Mouse (Mus musculus) hindbrain, embryonic 11.5 days (tissue): ENCODE measurements at regions not wholly inside any gene's neighbourhood (a gene's known extent, or its start where the extent isn't known, plus 50 kb on each side); places are given as distances from the start of the nearest gene placed in this dataset.

ENCODE experiments used
- ATAC-seq: fragments of 200-750 bp; cut with Nextera tagmentation; 2 replicates; pipeline ENCODE4 v1.8.0; 2017; ENCODE audit warnings: mild to moderate bottlenecking, moderate TSS enrichment, moderate library complexity; ENCODE audit not compliant: low FRiP score
- DNase-seq: peaks from one replicate; pipeline ENCODE4 v3.0.0-alpha.2; 2015; ENCODE audit warnings: low spot score
- H3K27ac ChIP-seq: fragments of 300-500 bp; sonication (generic); 2 replicates; pipeline ENCODE4 v1.5.1; 2014; ENCODE audit warnings: mild to moderate bottlenecking, low read depth, low read length
- H3K27me3 ChIP-seq: fragments of 300-500 bp; sonication (generic); 2 replicates; pipeline ENCODE4 v1.6.1; 2014; ENCODE audit warnings: mild to moderate bottlenecking, low read length, moderate library complexity, mixed read lengths; ENCODE audit not compliant: control insufficient read depth, insufficient read depth
- H3K36me3 ChIP-seq: fragments of 300-500 bp; sonication (generic); 2 replicates; pipeline ENCODE4 v1.6.1; 2014; ENCODE audit warnings: mild to moderate bottlenecking, low read length, moderate library complexity, mixed read lengths; ENCODE audit not compliant: control insufficient read depth, insufficient read depth
- H3K4me1 ChIP-seq: fragments of 300-500 bp; sonication (generic); replicated peaks from 2 replicates; pipeline ENCODE4 v1.6.1; 2014; ENCODE audit warnings: low read length, mixed read lengths; ENCODE audit not compliant: control insufficient read depth, insufficient read depth
- H3K4me2 ChIP-seq: fragments of 300-500 bp; sonication (generic); replicated peaks from 2 replicates; pipeline ENCODE4 v1.6.1; 2014; ENCODE audit warnings: mild to moderate bottlenecking, low read depth, low read length
- H3K4me3 ChIP-seq: fragments of 300-500 bp; sonication (generic); 2 replicates; pipeline ENCODE4 v1.5.1; 2014; ENCODE audit warnings: low read depth, low read length
- H3K9ac ChIP-seq: fragments of 300-500 bp; sonication (generic); 2 replicates; pipeline ENCODE4 v1.6.1; 2014; ENCODE audit warnings: low read depth, low read length
- H3K9me3 ChIP-seq: fragments of 300-500 bp; sonication (generic); 2 replicates; pipeline ENCODE4 v1.6.1; 2016; ENCODE audit warnings: low read length; ENCODE audit not compliant: control insufficient read depth
- WGBS: fragments of 180-500 bp; shearing (Covaris S2); extraction: QIAGEN DNeasy Blood & Tissue Kit; methylation state at CpG from one replicate; pipeline ENCODE4 v1.1.7; 2014; 5-methylcytosine and 5-hydroxymethylcytosine counted together

GRCm38 (mm10) chr1:167936726-167937125 lies 247.7 kb downstream of the Lmx1a start:
- Histone ChIP-seq H3K27ac (no peak overlapping the region), H3K9ac (no peak overlapping the region), H3K27me3 (no peaks in the 10 kb centered on the region), H3K4me2 (no peak overlapping the region), H3K9me3 (no peaks in the 10 kb centered on the region), H3K36me3 (no peaks in the 10 kb centered on the region), H3K4me3 (no peak overlapping the region), H3K4me1 (no peaks in the 10 kb centered on the region)
- WGBS, result 86% methylated on average over 4 of the region's 4 CpGs
- no peak for ATAC-seq
- no peak for DNase-seq

DNA sequence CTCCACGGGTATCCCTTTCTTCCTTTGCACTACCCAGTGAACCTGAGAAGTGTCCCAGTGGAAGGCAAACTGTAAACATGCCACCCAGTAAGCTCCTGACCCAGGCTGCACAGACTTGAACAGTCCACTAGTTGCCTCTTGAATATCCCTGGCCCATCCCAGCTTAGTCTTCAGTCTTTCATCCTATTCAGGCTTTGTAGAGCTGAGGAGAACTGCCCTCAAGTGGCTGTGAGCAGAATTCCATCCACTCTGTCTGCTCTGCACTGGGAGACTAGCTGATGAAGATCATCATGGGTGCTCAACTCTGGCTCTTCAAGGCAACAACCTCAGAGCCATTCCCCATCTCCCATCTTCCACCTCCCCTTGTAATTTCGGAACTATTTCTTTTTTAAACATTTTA lies 249.1 kb downstream of the Lmx1a start:
- H3K9ac ChIP-seq, result no peak overlapping the region
- no peak overlapping the region for H3K4me3 ChIP-seq
- H3K4me2 ChIP-seq, result no peak overlapping the region
- WGBS, result 81% methylated on average over 2 of the region's 2 CpGs
- DNase-seq (no peak), ATAC-seq (no peak)
- H3K9me3 ChIP-seq, result no peaks in the 10 kb centered on the region
- H3K27me3 ChIP-seq, result no peaks in the 10 kb centered on the region
- no peaks in the 10 kb centered on the region for H3K36me3 ChIP-seq
- no peaks in the 10 kb centered on the region for H3K4me1 ChIP-seq
- H3K27ac ChIP-seq, result no peak overlapping the region

- WGBS, result 56% methylated on average over 8 of the region's 8 CpGs
- Histone ChIP-seq H3K4me2 (no peak overlapping the region), H3K27me3 (no peaks in the 10 kb centered on the region), H3K27ac (no peak overlapping the region), H3K9me3 (no peaks in the 10 kb centered on the region), H3K4me3 (no peak overlapping the region), H3K4me1 (no peaks in the 10 kb centered on the region), H3K36me3 (no peaks in the 10 kb centered on the region), H3K9ac (no peak overlapping the region)
- DNase-seq (peak; percentile 72), ATAC-seq (no peak)
Observed at GRCm38 (mm10) chr1:167942037-167942470, 253.0 kb downstream of the Lmx1a start.

GRCm38 (mm10) chr1:167943121-167943520 lies 254.1 kb downstream of the Lmx1a start:
- WGBS, result 83% methylated on average over 8 of the region's 8 CpGs

DNA sequence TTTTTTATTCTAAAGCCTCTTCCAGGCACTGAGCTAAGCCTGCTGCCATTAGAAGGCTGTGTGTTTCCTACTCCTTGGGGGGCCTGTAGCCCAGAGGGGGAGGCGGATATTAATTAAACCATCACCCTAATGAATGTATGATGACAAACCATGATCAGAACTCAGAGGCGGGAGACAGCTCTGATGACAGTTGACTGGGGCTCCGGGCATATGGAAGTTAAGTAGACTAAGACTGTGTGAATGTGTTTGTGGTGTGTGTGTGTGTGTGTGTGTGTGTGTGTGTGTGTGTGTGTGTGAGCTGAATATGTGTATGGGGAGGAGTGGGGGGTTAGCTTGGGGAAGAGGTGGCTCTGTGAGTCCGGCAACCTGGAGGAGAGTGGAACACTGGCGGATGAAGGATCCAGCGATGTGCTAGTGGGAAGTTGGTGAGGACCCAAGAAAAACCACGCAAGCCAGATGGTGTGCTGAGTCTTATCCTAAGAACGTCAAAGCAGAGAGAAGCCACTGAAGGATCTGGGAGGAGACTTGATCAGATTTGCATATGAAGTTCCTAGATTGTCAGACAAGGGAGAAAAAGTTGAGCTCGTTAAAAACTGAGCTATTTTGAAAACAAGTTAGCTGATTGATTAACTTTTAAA lies 256.7 kb downstream of the Lmx1a start:
- ATAC-seq (no peak), DNase-seq (no peak)
- WGBS, result 72% methylated on average over 9 of the region's 9 CpGs
- H3K4me1 ChIP-seq, result no peaks in the 10 kb centered on the region
- H3K27me3 ChIP-seq, result no peaks in the 10 kb centered on the region
- H3K36me3 ChIP-seq, result no peaks in the 10 kb centered on the region
- H3K27ac ChIP-seq, result no peak overlapping the region
- no peak overlapping the region for H3K9ac ChIP-seq
- H3K4me2 ChIP-seq, result no peak overlapping the region
- no peaks in the 10 kb centered on the region for H3K9me3 ChIP-seq
- no peak overlapping the region for H3K4me3 ChIP-seq

More at GRCm38 (mm10) chr1:167943121-167943520, 254.1 kb downstream of the Lmx1a start:
- H3K27ac ChIP-seq, result no peak overlapping the region
- H3K27me3 ChIP-seq, result no peaks in the 10 kb centered on the region
- H3K36me3 ChIP-seq, result no peaks in the 10 kb centered on the region
- no peak overlapping the region for H3K9ac ChIP-seq
- no peak overlapping the region for H3K4me3 ChIP-seq
- no peaks in the 10 kb centered on the region for H3K9me3 ChIP-seq
- ATAC-seq, result no peak
- H3K4me2 ChIP-seq, result no peak overlapping the region
- DNase-seq, result no peak
- no peaks in the 10 kb centered on the region for H3K4me1 ChIP-seq

GRCm38 (mm10) chr1:167947866-167948265 lies 258.8 kb downstream of the Lmx1a start:
- Histone ChIP-seq H3K4me3 (no peak overlapping the region), H3K4me2 (no peak overlapping the region), H3K9ac (no peak overlapping the region), H3K36me3 (no peaks in the 10 kb centered on the region), H3K27ac (no peak overlapping the region), H3K4me1 (no peaks in the 10 kb centered on the region), H3K27me3 (no peaks in the 10 kb centered on the region), H3K9me3 (no peaks in the 10 kb centered on the region)
- 78% methylated on average over 7 of the region's 7 CpGs for WGBS
- DNase-seq (no peak), ATAC-seq (no peak)

DNA sequence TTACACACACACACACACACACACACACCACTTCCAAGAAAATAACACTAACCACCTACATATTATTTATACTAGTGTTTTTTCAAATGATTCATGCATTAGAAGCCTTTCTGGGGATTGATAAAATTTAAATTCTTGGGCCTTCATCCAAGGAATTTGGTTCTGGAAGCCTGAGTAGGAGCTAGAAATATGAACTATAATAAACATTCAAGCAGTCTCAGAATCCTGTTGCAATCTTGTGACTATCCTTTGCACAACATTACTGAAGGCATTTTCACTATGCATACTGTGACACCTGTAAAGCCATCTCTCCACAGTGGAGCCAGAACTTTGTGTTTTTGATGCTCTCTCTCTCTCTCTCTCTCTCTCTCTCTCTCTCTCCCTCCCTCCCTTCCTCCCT lies 262.7 kb downstream of the Lmx1a start:
- Histone ChIP-seq H3K27ac (no peak overlapping the region), H3K4me2 (no peak overlapping the region)
- no peak for DNase-seq

DNA sequence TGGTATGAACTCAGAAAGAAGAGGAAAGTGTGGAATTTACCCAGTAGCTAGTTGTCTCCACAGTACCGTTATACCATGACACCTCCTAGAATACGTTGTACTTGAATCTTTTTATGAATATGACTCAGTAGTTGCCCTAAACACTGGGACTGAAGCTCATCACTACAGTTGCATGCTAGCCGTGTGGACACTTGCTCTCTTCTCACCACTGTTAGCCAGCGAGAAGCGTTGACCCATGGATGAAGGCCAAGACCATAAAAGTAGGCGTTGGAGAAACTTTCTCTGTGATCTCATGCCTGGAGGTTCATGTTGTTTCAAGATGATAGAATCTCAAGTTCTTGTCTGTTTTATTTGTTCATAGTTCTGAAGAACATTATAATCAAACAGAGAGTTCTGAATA lies 269.5 kb downstream of the Lmx1a start:
- Histone ChIP-seq H3K36me3 (no peaks in the 10 kb centered on the region), H3K27me3 (no peaks in the 10 kb centered on the region), H3K4me1 (no peaks in the 10 kb centered on the region), H3K4me2 (no peak overlapping the region), H3K27ac (no peak overlapping the region), H3K9me3 (no peaks in the 10 kb centered on the region), H3K4me3 (no peak overlapping the region), H3K9ac (no peak overlapping the region)
- no peak for ATAC-seq
- WGBS, result 96% methylated on average over 6 of the region's 6 CpGs
- DNase-seq, result no peak

More for the DNA sequence above, 262.7 kb downstream of the Lmx1a start:
- Histone ChIP-seq H3K36me3 (no peaks in the 10 kb centered on the region), H3K4me1 (no peaks in the 10 kb centered on the region), H3K27me3 (no peaks in the 10 kb centered on the region), H3K9ac (no peak overlapping the region), H3K9me3 (no peaks in the 10 kb centered on the region), H3K4me3 (no peak overlapping the region)
- no peak for ATAC-seq

GRCm38 (mm10) chr1:167969545-167969944 lies 280.5 kb downstream of the Lmx1a start:
- Histone ChIP-seq H3K4me2 (no peak overlapping the region), H3K36me3 (no peaks in the 10 kb centered on the region), H3K4me3 (no peak overlapping the region), H3K9ac (no peak overlapping the region), H3K4me1 (no peaks in the 10 kb centered on the region), H3K9me3 (no peaks in the 10 kb centered on the region), H3K27ac (no peak overlapping the region), H3K27me3 (no peaks in the 10 kb centered on the region)
- WGBS, result 57% methylated on average over 3 of the region's 3 CpGs
- ATAC-seq (peak; percentile 59; the same call in 1 of the 2 replicates), DNase-seq (peak; percentile 10)
